Mouse (Mus musculus) heart, adult 2 months (tissue): ENCODE data around the gene Dcun1d3.
A peak's percentile ranks its signal among the peaks of the same experiment; 100 is the strongest.

Experiments used
- CTCF ChIP-seq: fragments of 200-600 bp; IDR thresholded peaks from 2 replicates; pipeline ENCODE4 v1.8.1; 2022; ENCODE audit warnings: antibody characterized with exemption, mild to moderate bottlenecking, moderate library complexity
- POLR2A ChIP-seq: fragments of 200-500 bp; IDR thresholded peaks from 2 replicates; pipeline ENCODE4 v1.6.1; 2011; ENCODE audit warnings: mild to moderate bottlenecking, low read depth, low read length, control low read depth; ENCODE audit not compliant: insufficient read depth

DNA sequence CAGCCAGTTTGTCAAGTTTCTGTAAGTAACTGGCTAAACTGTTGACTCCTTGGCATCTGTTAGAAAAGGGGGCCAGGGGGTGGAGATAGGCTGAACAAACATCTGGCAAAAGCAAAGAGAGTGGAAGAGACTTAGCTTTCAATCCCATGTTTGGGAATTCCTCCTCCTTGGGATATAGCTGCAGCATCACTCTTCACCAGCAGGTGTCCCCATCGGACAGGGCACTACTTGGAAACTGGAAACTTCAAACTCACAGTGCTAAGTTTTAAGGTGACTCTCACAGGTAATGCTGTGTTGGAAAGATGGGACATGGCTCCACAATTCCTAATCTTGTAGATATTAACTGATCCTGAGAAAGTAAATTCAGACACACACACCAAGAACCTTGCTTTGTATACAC lies 47.0 kb downstream of the Dcun1d3 start:
- TF ChIP-seq POLR2A: no peak
- TF ChIP-seq CTCF: peak; percentile 97
